Mouse (Mus musculus) ES-E14 (cell line): ENCODE data around the gene Fam217b.

Experiments
- CHD2 ChIP-seq: IDR thresholded peaks from 2 replicates; pipeline ENCODE4 v1.6.1; 2014; ENCODE audit warnings: mild to moderate bottlenecking, low read depth, low read length, inconsistent platforms
- HCFC1 ChIP-seq: IDR thresholded peaks from 2 replicates; pipeline ENCODE4 v1.6.1; 2012; ENCODE audit warnings: low read length, inconsistent platforms, borderline replicate concordance; ENCODE audit not compliant: insufficient read depth
- MAFK ChIP-seq: IDR thresholded peaks from 2 replicates; pipeline ENCODE4 v1.6.1; 2014; ENCODE audit warnings: mild to moderate bottlenecking, low read depth, low read length, inconsistent platforms; ENCODE audit not compliant: insufficient read depth
- ZNF384 ChIP-seq: IDR thresholded peaks from 2 replicates; pipeline ENCODE4 v1.6.1; 2012; ENCODE audit warnings: low read depth, low read length, inconsistent platforms

- TF ChIP-seq HCFC1 (no peak), MAFK (no peak), CHD2 (no peak), ZNF384 (no peak)
Observed at GRCm38 (mm10) chr2:178437311-178437710, 23.0 kb downstream of the Fam217b start.
